Mouse (Mus musculus): Measurements from ENCODE around the gene Agps.
"Not testable (repeated sequence)": the region's sequence is repeated elsewhere in the genome, so short reads cannot be mapped to it uniquely, and the experiment has no call there.

Gene Agps

GRCm38 (mm10) chr2:75929786-75930444, 97.9 kb downstream of the Agps start:
- DNase-seq (ENCODE audit: low spot score), result no peak

GRCm38 (mm10) chr2:75930941-75931340, 99.0 kb downstream of the Agps start:
- DNase-seq (ENCODE audit: low spot score), result no peak

- DNase-seq (ENCODE audit: low spot score), result no peak
Observed at GRCm38 (mm10) chr2:75933541-75933940, 101.6 kb downstream of the Agps start.

GRCm38 (mm10) chr2:75936685-75937084, 104.7 kb downstream of the Agps start:
- not testable (repeated sequence) for DNase-seq (ENCODE audit: low spot score)

- DNase-seq (ENCODE audit: low spot score), result not testable (repeated sequence)
Observed at GRCm38 (mm10) chr2:75937520-75938116, 105.6 kb downstream of the Agps start.

GRCm38 (mm10) chr2:75938117-75939063, 106.4 kb downstream of the Agps start, which contains the start of gene Ttc30b:
Gene Ttc30b, minus strand, starts transcription at chr2:75938585.
- DNase-seq (ENCODE audit: low spot score), result peak; percentile 65

- DNase-seq (ENCODE audit: low spot score), result no peak
Observed at GRCm38 (mm10) chr2:75950685-75951084, 118.7 kb downstream of the Agps start.

- no peak for DNase-seq (ENCODE audit: low spot score)
Observed at GRCm38 (mm10) chr2:75953320-75953719, 121.3 kb downstream of the Agps start.

- no peak for DNase-seq (ENCODE audit: low spot score)
Observed at GRCm38 (mm10) chr2:75955709-75956108, 123.7 kb downstream of the Agps start.

- DNase-seq (ENCODE audit: low spot score), result no peak
Observed at GRCm38 (mm10) chr2:75959183-75959849, 127.3 kb downstream of the Agps start.

- no peak for DNase-seq (ENCODE audit: low spot score)
Observed at GRCm38 (mm10) chr2:75959850-75960365, 127.9 kb downstream of the Agps start.

GRCm38 (mm10) chr2:75960366-75961330, 128.7 kb downstream of the Agps start:
- no peak for DNase-seq (ENCODE audit: low spot score)

GRCm38 (mm10) chr2:75963211-75963840, 131.3 kb downstream of the Agps start:
- DNase-seq (ENCODE audit: low spot score), result no peak

- DNase-seq (ENCODE audit: low spot score), result no peak
Observed at GRCm38 (mm10) chr2:75964051-75964450, 132.1 kb downstream of the Agps start.

GRCm38 (mm10) chr2:75964512-75964911, 132.5 kb downstream of the Agps start:
- no peak for DNase-seq (ENCODE audit: low spot score)

- DNase-seq (ENCODE audit: low spot score), result peak; percentile 82
Observed at GRCm38 (mm10) chr2:75964972-75965371, 133.0 kb downstream of the Agps start.

GRCm38 (mm10) chr2:75974131-75974530, 142.2 kb downstream of the Agps start:
- no peak for DNase-seq (ENCODE audit: low spot score)

- not testable (repeated sequence) for DNase-seq (ENCODE audit: low spot score)
Observed at GRCm38 (mm10) chr2:75976070-75976469, 144.1 kb downstream of the Agps start.

- DNase-seq (ENCODE audit: low spot score), result not testable (repeated sequence)
Observed at GRCm38 (mm10) chr2:75977752-75978368, 145.9 kb downstream of the Agps start, which contains the start of gene Ttc30a2. Gene Ttc30a2, minus strand, starts transcription at chr2:75978170.
